Mouse (Mus musculus) c-Kit-positive CD71-negative TER-119-negative erythroid progenitor cells, embryonic 14.5 days (primary cell): ENCODE measurements at regions not wholly inside any gene's neighbourhood (a gene's known extent, or its start where the extent isn't known, plus 50 kb on each side); places are given as distances from the start of the nearest gene placed in this dataset.

Experiments
- DNase-seq: peaks from one replicate; pipeline ENCODE4 v3.0.0-alpha.2; 2013; ENCODE audit warnings: low read depth

DNA sequence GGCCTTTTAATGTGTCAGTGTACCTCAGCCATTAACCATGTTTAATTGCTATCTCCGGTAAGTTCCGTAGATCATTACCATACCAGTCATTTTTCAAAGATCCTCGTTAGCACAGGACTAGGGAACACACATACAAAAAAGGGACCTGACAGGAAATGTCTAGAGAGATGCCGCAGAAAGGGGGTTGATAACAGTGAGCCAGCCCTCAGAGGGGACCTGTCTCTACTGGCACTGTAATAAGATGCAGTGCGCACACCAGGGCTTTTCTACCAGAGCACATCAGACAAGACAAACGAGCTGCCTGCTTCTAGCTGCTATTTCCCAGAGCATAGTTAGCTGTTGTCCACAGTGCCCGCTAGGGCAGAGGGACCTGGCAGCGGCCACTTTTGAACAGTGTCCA, 199.1 kb downstream of the Sox11 start:
- DNase-seq = no peak

DNA sequence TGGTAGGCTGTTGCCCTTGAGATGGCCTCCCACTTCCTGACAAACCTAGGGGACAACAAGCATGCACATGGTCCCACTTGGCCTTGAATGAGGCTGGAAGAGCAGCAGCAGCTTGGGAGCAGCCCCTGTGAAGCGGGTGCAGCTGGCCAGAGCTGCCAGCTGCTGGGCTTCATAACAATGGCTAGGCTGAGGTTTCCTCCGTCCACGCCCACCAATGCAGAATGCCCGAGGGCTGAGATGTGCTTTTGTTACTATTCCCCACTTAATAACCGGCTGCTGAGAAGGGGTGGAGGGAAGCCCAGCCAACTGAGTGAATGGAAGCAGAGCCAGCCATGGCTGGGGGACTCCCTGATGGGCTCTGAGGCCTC, 202.1 kb downstream of the Sox11 start:
- DNase-seq = no peak

DNA sequence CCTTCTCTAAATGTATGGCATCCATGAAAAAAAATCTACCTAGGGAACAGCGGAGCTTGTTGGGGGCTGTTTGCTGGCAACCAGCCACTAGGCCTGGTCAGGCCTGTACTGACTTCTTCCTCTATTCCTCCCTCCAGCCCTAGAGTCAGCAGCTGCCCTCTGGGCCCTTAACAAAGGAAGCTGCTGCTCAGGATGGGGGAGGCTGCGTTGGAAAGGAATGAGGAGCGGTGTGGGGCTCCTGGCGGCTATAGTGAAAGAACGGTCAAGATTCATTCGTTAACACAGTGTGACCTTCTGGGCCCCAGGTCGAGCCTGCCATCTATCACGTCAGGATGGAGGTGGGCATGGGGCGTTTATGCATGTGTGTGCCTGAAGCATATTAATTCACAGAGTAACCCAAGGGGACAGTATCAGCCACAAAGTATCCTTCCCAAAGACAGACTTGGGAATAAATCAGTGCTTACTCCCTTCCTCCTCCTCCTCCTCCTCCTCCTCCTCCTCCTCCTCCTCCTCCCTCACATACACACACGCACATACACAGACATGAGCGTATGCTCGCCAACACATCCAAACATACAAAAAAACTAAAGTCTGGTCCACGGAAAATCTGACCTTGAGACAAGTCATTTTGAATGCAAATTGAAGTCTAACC, 202.6 kb downstream of the Sox11 start:
- no peak for DNase-seq

DNA sequence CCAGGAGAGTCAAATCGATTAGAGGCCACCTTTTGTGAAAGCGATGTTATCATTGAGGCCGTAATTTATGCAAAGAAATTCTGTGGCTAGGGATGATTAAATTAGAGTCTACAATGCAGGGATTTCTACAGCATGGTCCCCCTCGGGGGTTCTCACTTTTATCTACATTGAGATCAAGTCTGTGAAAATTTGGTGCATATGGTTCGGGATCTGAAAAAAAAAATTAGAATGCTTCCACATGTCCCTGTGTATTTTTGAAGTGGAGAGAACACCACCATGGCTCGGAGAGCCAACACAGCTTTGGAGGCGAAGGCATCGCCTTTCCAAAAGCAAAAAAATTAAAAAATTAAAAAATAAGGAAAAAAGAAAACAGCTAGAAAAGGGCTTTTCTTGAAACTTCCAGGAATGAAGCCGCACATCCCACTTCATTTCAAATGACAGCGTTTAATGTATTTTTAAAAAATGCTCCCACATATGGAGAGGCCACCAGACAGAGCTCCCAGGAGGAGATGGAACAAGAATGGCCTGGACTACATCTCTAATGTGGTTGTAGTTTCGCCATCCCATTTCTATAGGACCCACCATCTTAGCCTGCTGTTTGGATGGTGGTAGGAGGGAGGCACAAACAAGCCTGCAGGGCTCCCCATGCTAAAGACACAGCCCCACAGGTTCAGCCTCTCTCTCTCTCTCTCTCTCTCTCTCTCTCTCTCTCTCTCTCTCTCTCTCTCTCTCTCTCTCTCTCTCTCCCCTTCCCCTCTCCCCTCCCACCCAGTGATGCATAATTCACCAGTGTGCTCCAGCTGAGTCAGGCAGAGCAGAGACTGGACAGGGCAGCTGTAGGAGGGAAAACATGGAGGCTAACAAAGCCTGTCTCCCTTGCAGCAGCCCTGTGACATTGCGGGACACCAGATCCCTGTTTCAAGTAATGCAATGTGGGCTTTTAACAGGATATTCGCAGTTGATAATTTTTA, 203.4 kb downstream of the Sox11 start:
- DNase-seq = no peak

DNA sequence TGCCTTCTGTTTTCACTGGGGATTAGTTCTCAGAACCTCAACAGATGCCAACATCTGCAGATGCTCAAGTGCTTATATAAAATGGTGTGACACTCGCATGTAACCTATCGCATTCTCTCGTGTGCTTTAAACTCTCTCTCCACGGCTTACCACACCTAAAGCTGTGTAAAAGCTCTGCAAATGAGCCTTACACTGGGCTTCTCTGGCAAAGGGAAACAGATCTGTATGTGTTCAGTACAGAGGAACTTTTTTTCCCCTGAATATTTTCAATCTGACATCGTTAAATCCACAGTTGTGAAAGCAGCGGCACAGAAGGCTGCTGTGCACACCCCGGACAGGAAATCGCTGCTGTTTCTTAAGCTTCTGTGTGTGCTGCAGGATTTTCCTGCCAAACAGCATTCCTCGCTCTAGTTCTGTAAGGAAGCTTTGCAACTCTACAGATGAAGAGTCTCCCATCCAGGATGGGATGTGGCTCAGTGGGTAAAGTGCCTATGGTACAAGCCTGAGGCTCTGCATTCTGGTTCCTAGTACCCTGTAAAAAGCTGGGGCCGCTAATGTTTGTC, 206.3 kb downstream of the Sox11 start:
- no peak for DNase-seq

DNA sequence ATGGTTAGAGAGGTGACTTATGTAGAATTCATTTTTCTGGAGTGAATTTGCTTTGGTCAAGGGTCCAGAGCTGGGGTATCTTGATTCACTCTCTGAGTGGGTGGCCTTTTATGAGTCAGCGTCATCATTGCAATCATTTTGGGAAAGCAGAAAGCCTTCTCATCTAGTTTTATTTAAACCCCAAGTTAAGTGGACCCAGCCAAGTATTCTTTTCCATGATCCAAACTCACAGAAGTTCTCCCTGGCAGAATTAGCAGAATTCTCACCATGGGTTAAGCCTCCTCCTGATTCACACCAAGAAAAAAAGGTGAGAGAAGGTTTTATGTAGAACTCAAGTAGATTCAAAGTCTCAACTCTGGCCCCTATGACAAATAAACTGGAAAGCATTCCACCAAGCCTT, 211.8 kb downstream of the Sox11 start:
- DNase-seq = no peak

DNA sequence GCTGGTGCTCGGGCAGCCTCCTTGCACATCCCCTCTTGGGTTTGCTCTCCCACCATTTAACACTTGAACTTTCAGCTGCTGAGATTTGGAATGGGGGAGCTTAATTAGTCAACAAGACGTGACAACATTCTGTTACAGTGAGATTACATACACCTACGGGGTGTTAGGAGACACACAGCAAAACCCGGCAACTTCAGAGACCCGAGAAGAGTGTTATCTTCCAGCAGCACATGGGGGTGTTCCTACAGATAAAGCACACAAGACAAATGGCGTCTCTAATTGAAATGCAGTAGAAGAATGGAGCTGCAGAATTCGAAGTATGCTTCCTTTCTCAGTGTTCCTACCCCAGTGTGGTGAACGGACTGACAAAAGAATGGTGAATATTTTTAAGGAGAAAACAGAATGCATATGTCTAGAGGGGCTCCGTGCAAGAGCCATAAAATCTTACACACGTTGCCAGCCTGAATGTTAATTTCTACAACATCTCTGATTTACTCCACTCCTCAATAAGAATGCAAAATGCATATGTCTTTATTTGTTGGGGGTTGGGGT, 215.2 kb downstream of the Sox11 start:
- no peak for DNase-seq

DNA sequence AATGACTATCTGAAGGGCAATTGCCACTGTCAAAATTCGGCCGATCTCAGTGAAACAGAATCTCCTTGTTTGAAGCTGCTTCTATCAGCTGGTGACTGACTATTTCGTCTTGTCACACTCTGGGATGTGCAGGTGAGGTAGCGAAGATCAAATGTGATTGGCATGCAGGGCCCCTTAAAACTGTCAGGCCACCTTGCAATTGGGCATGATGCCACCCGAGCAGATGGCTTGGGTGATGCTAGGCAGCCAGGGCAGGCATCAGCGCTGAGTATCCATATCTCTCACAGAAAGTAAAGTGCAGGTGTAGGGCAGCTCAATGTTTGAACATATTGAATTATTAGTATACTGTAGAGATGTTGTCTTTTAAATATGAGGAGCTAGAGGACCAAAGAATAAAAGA, 223.8 kb downstream of the Sox11 start:
- no peak for DNase-seq

DNA sequence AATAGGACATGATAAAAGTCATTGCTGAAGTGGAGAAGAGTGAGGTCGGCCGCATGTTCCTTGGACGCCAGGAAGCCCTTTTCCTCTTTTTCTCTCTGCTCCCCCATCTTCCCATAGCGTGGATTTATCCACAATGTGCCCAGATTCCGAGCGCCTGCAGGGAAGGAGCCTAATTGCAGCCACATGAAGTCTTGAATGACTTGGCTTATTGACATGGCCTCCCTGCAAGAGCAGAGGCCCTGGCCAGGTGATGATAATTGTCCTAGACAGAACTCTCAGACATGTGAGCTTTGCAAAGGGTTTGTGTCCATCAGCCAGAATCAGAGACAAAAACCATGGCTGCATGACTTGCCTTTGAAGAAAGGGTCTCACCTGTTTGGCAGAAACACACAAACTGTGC, 227.0 kb downstream of the Sox11 start:
- DNase-seq = no peak

DNA sequence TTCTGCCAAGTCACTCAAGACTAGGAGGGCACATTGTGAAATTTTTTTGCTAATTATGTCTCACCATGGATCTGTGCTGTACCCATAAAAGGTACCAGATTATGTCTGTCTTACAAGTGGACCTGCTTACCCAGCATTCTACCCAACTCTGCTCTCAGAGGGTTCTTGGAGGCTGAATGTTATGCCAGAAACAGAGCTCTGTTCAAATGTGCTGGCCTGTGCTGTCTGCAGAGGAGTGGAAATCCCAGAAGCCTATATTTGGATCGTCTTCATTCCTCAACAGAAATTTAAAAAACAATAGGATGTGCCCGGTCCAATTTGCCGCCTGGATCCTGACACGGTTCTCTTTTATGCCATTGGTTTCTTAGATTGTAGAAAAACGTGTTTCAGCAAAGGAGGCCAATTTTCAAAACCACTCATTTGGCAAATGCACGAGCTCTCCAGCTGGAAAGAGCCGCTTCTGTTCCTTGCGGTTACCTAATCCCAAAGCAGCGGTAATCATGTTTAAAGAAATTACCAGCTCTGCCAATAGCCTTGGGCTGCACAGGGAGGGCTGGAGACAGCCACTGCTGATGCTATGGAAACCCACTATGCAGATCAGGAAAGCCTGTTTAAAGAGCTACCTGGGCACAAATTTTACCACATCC, 237.3 kb downstream of the Sox11 start:
- no peak for DNase-seq

DNA sequence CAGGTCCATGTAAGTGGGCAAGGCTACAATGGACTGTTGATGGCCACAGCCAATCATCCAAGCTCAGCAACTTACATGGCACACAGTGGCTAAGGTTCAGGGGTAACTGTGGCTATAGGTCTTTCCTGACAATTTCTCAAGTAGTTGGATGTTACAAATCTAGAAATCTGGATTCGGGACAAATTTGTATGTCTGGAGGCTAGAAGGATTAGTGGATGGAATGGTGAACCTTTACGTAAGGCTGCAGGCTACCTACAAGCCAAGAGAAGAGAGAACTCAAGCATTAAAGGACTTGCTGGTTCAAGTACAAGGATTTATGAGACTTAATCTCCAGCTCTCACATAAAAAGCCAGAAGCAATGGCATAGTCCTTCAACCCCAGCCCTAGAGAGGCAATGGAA, 239.4 kb downstream of the Sox11 start:
- DNase-seq = no peak

DNA sequence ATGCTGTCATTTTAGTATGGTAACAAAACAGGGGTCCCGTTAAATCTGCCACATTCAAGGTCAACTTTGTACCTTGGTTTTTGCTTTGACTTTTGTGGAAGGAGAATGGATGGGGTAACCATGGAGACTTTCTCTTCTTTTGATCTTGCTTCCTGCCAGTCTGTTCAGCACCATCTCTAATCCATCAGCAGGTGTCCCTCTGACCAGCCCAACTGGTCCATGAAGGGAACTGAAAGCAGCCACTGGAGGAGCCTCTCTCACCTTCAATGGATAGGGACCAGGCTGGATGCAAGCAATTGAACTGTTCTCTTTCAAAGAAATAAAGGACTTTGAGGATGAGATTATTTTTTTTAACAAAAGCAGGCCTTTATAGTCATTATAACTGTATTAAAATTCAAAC, 253.2 kb downstream of the Sox11 start:
- DNase-seq = no peak

DNA sequence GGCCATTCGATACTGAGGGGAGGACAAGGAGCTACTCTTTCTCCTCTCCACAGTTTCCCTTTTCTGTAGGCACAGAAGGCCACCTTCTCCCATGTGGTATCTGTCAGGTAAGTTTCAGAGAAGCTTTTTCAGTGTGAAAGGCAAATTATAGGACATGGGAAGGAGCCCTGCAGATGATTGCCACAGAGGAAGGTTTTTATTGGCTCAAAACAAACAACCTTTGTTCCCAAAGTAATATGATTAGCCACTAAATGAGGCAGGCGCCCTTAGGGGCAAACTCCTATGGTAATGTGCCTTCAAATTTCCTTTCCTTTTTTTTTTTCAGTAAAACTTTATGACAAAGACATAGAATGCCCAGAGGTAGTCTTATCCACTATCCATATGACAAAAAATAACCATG, 256.5 kb downstream of the Sox11 start:
- no peak for DNase-seq

DNA sequence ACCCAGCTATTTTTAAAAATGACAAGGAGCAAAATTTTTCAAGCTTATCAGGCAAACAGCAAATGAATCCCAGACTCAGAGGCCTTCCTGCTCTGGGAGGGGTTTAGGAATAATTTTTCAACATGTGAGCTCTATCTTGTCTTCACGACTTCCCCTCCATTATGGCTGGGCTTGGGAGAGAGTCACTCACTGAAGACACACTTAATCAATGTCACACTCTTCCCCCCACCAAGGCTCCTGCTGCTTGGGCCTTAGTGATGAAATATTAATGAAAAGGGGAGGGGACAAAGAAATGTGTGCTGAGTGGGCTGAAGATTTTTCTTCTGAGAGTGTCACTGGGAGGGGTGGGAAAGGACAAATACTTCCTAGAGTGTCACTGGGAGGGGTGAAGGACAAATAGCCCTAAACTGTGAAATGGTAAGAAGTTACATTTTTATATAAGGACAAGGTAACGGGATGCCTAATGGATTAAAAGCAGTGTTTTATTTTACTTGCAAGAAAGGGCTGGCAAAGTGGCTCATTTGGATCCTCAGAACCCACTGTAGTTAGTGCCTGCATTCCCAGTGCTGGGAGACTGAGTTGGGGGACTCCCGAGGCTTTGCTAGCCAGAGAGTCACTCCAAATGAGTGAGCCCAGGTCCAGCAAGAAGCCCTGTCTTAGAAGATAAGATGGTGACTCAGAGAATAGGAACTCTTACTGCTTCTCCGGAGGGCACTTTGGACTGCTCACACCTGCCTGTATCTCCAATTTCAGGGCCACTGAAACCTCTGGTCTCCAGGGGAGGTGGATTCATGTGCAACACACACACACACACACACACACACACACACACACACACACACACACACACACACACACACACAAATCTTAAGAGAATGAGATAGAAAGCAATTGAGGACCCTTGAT, 258.5 kb downstream of the Sox11 start:
- DNase-seq = no peak

DNA sequence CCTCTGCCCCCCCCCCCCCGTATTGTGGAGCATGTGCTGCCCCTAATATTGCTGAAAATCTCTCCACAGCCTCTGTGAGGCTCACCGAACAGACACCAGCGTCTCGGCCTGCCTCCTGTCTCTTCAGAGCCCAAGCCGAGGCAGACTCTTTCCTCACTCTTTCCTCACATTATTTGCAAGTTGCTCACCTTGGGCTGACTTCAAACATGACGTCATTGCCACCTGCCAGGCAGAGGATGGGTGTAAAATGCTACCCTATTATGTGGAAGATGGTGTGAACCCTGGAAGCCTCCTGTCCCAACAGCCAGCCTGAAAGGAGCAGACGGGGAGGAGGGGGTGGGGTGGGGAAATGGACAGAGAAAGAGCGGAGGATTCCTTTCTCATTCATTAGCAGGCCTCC, 259.3 kb downstream of the Sox11 start:
- no peak for DNase-seq

DNA sequence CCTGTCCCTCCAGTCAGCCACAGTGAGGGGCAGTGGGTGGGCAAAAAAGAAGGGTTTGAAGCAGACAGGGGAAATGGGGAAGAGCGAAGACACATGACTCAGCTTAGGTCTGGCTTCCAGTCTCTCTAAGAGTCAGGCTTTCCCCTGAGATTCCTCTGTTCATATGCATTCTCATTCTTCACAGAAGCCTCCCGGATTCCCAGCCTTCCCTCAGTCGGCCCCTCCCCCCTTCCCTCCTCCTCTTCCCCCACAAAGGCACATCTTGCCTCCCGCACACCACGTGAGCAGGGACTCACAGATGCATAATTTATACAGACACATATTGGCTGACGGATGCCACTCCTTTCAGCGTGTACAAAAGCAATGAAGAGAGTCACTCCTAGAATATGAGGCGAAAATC, 259.8 kb downstream of the Sox11 start:
- no peak for DNase-seq

DNA sequence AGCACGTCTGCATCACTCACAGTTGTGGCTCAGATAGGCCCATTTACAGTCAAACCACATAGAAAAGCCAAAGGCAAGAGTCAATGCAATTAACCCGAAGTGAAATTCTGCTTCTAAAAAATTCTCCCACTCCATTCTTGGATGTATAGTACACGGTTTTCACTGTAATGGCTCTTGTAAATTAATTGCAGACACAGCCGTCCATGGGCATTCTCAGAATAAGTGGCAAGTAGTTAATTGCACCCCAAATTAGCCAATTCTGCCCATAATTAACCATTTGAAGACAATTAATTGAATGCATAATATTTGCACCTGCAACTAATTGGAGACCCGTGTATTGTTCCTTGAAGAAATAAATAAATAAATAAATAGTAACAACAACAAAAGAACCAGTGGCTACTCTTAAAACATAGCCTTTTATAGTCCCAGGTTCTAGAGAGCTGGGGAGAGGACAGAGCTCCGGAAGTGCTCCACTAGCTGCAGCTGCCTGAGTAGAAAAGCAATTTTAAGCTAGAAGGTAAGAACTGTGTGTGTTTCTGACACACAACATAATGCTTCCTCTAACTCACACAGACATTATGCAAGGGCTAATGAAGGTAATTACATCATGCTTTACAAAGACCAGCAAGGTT, 266.2 kb downstream of the Sox11 start:
- no peak for DNase-seq

DNA sequence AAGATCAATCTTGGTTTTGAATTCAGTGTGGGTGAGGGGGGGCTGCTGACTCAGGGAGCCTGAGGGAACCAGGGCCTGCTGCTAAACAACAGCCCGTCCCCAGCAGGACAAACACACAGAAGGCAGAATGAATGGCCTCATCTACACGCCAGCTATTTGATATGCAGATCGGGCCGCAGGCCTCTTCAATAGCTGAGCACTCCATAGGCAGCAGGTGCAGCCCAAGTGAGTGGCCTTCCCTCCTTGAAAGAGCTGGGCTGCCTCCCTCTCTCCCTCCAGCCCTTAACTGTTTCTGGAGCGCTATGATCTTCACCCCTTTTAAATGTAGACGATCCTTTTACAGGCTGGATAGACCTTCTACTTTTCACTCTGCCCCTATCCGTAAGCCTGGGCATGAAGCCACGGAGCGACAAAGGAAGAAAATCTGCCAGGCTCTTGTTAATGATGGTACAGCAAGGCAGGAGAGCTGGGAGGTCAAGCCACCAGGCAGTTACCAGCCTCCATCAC, 277.3 kb downstream of the Sox11 start:
- no peak for DNase-seq

DNA sequence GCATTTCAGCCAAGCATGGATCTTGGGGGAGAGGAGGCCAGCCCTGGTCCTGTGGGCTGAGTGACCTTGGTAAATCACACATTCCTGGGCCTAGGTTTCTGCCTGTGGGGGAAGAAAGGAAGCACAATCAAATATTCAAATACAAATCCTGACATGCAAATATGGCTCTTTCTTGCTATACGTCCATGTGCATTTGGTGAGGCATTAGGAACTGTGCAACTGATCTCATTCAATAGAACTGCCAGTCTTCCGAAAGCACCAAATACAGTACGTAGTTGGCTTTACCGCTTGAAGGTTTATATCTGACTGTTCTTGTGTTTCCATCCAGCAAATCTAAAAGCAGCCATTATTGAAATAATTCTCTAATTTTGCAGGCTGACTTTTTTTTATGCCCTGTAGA, 278.9 kb downstream of the Sox11 start:
- no peak for DNase-seq

DNA sequence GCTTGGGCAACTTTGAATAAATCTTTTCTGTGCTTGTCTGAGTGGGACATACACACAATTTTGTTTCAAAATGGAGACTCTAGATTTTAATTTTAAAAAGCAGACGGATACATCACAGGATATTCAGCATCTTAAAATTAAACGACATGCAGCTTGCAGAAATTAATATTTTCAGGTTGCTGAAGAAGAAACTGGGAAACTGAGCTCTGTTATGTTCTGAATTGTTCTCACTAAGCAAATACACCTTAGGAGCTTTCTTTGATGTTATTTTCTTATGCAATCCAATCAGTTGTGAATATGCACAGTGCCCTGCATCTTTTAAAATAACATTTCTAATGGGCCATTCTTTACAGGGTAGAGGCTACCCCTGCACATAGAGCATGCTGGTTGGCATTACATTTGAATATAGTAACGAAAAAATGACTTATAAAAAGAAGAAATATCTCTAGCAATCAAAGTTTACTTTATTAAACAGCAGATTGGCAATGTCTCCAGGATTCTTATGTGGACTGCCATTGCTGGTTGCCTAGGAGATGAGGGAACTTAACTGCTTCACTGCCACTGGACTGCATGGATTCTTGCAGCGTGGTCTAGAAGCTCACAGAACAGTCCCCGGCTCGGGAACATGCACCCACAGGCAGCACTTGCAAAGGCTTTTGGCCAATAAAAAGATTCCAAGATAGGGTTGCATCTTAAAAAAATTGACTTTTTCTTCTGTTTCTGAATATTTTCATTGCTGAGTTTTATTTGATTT, 279.7 kb downstream of the Sox11 start:
- no peak for DNase-seq
